Mouse (Mus musculus): ENCODE data around the gene Sec24a. TPM values are rescaled to one million over a fixed set of nuclear protein-coding genes. Genes with fewer than 3 reads are reported as not detected.

The Sec24a gene
- polyA plus RNA-seq, 1 experiment = 6.9 TPM

DNA sequence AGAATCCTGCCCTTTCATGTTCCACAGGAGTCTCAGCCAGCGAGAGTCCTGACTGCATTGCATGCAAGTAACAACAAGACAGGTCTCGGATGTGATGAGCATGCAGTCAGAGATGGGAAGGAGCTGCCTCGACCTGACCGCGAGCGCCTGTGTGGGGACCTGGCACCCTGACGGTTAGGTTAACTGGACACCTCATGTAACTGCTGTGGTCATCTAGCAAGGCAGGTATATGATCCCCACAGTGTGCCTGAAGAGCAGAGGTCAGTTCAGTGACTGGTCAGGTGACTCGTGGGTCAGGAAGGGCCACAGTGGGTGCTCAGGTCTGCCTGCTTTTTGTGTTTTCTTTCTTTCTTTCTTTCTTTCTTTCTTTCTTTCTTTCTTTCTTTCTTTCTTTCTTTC is 81.5 kb downstream of the Sec24a start:
- H3K27me3 ChIP-seq (ENCODE audit: control insufficient read depth, insufficient read depth, insufficient read length) = no peaks in the 10 kb centered on the region
- H3K79me2 ChIP-seq (ENCODE audit: control insufficient read depth, insufficient read depth) = peaks cover 4% of the 10 kb centered on the region
- no peak for TF ChIP-seq MAX (IDR thresholded peaks at IDR 0.05; ENCODE audit: low read depth)
- TF ChIP-seq E2F4 (IDR thresholded peaks at IDR 0.05; ENCODE audit: insufficient read depth) = no peak
- no peak for TF ChIP-seq CEBPB (IDR thresholded peaks at IDR 0.05; ENCODE audit: insufficient read depth, poor library complexity, severe bottlenecking)
- no peak for TF ChIP-seq SRF (IDR thresholded peaks at IDR 0.05; ENCODE audit: control insufficient read depth, insufficient read length, low read depth)
- TF ChIP-seq MYOD1 (IDR thresholded peaks at IDR 0.05; ENCODE audit: control insufficient read depth in 1 of 3, insufficient read length in 2 of 3, low read depth in 2 of 3) = no peak
- no peak for TF ChIP-seq TCF3 (IDR thresholded peaks at IDR 0.05; ENCODE audit: insufficient read length, low read depth)
- no peak for TF ChIP-seq POLR2A (IDR thresholded peaks at IDR 0.05; ENCODE audit: insufficient read length, low read depth)
- TF ChIP-seq POLR2AphosphoS2 (IDR thresholded peaks at IDR 0.05; ENCODE audit: insufficient read length, low read depth) = no peak
- TF ChIP-seq TCF12 (IDR thresholded peaks at IDR 0.05; ENCODE audit: insufficient read depth, poor library complexity, severe bottlenecking) = no peak
- H3K4me2 ChIP-seq (ENCODE audit: low read depth) = peak overlapping the region; percentile 72
- no peak overlapping the region for H3K4me3 ChIP-seq
- H3K36me3 ChIP-seq (ENCODE audit: control insufficient read depth, insufficient read depth) = no peaks in the 10 kb centered on the region
- H3ac ChIP-seq (ENCODE audit: control insufficient read depth, insufficient read length) = no peak overlapping the region

DNA sequence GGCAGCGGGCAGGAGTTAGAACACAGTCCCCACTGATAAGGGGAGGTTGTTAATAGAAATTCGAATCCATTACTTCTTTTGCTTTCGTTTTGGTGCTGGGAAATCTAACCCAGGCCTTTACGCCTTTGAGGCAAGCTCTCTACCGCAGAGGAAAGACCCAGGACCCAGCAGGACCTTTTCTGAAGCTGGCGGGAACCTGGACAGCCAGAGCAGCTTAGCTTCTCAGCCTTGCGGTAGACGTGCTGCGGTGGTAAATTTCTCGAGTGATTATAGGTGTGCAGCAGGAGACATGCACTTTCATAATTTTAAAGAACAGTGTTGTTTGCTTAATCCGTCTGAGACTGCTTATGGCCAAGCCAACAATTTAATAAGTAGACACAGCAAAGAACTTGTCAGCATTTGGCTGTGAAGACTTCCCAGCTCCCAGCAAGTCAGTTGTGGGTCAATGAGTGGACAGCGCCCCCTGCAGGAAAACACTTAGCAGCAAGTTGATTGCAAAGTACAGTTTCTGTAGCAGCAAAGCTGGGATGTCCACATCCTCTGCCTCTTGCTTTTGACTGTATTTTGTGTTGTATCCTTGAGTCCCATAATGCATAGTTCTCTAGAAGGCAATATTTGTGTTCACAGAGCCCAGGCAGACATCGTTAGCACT is 82.0 kb downstream of the Sec24a start:
- Histone ChIP-seq H3K4me3 (no peak overlapping the region), H3K27me3 (ENCODE audit: control insufficient read depth, insufficient read depth, insufficient read length) (no peaks in the 10 kb centered on the region), H3K4me2 (ENCODE audit: low read depth) (peak overlapping the region; percentile 72), H3ac (ENCODE audit: control insufficient read depth, insufficient read length) (no peak overlapping the region), H3K79me2 (ENCODE audit: control insufficient read depth, insufficient read depth) (no peaks in the 10 kb centered on the region), H3K36me3 (ENCODE audit: control insufficient read depth, insufficient read depth) (no peaks in the 10 kb centered on the region)
- no peak for TF ChIP-seq MAX (IDR thresholded peaks at IDR 0.05; ENCODE audit: low read depth)
- TF ChIP-seq TCF12 (IDR thresholded peaks at IDR 0.05; ENCODE audit: insufficient read depth, poor library complexity, severe bottlenecking) = no peak
- TF ChIP-seq MYOD1 (IDR thresholded peaks at IDR 0.05; ENCODE audit: control insufficient read depth in 1 of 3, insufficient read length in 2 of 3, low read depth in 2 of 3) = no peak
- TF ChIP-seq USF1 (IDR thresholded peaks at IDR 0.05; ENCODE audit: low read depth) = no peak
- no peak for TF ChIP-seq REST (IDR thresholded peaks at IDR 0.05; ENCODE audit: insufficient read depth, insufficient read length)
- TF ChIP-seq POLR2A (IDR thresholded peaks at IDR 0.05; ENCODE audit: insufficient read length, low read depth) = no peak
- no peak for TF ChIP-seq TCF3 (IDR thresholded peaks at IDR 0.05; ENCODE audit: insufficient read length, low read depth)
- no peak for TF ChIP-seq SRF (IDR thresholded peaks at IDR 0.05; ENCODE audit: control insufficient read depth, insufficient read length, low read depth)
- TF ChIP-seq MYOG (IDR thresholded peaks at IDR 0.05; ENCODE audit: control insufficient read depth in 1 of 3, insufficient read depth in 1 of 3, insufficient read length in 2 of 3, low read depth in 2 of 3) = no peak
- TF ChIP-seq E2F4 (IDR thresholded peaks at IDR 0.05; ENCODE audit: insufficient read depth) = no peak
- TF ChIP-seq POLR2AphosphoS2 (IDR thresholded peaks at IDR 0.05; ENCODE audit: insufficient read length, low read depth) = no peak
- TF ChIP-seq CEBPB (IDR thresholded peaks at IDR 0.05; ENCODE audit: insufficient read depth, poor library complexity, severe bottlenecking) = no peak

DNA sequence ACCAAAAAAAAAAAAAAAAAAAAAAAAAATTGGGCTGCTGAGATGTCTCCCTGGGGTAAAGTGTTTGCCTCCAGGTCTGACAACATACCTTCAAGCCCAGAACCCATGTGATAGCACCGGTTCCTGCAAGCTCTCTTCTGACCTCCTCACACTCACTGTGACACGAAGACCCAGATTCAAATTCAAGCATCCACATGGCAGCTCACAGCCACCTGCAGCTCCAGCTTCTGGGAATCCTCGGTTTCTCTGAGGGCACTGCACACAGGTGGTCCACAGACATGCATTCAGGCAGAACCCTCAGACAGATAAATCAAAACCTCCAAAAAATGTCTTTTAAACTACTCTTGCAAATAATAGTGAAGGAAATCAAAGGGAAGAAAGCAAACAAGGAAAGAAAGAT is 84.0 kb downstream of the Sec24a start:
- no peak overlapping the region for H3ac ChIP-seq (ENCODE audit: control insufficient read depth, insufficient read length)
- no peak overlapping the region for H3K4me2 ChIP-seq (ENCODE audit: low read depth)
- H3K27me3 ChIP-seq (ENCODE audit: control insufficient read depth, insufficient read depth, insufficient read length) = no peaks in the 10 kb centered on the region
- no peaks in the 10 kb centered on the region for H3K36me3 ChIP-seq (ENCODE audit: control insufficient read depth, insufficient read depth)
- no peaks in the 10 kb centered on the region for H3K79me2 ChIP-seq (ENCODE audit: control insufficient read depth, insufficient read depth)
- TF ChIP-seq E2F4 (IDR thresholded peaks at IDR 0.05; ENCODE audit: insufficient read depth) (no peak), REST (IDR thresholded peaks at IDR 0.05; ENCODE audit: insufficient read depth, insufficient read length) (no peak), USF1 (IDR thresholded peaks at IDR 0.05; ENCODE audit: low read depth) (no peak), POLR2A (IDR thresholded peaks at IDR 0.05; ENCODE audit: insufficient read length, low read depth) (no peak), CEBPB (IDR thresholded peaks at IDR 0.05; ENCODE audit: insufficient read depth, poor library complexity, severe bottlenecking) (no peak), TCF12 (IDR thresholded peaks at IDR 0.05; ENCODE audit: insufficient read depth, poor library complexity, severe bottlenecking) (no peak), SRF (IDR thresholded peaks at IDR 0.05; ENCODE audit: control insufficient read depth, insufficient read length, low read depth) (no peak), MAX (IDR thresholded peaks at IDR 0.05; ENCODE audit: low read depth) (no peak), MYOD1 (IDR thresholded peaks at IDR 0.05; ENCODE audit: control insufficient read depth in 1 of 3, insufficient read length in 2 of 3, low read depth in 2 of 3) (no peak), TCF3 (IDR thresholded peaks at IDR 0.05; ENCODE audit: insufficient read length, low read depth) (no peak), POLR2AphosphoS2 (IDR thresholded peaks at IDR 0.05; ENCODE audit: insufficient read length, low read depth) (no peak), MYOG (IDR thresholded peaks at IDR 0.05; ENCODE audit: control insufficient read depth in 1 of 3, insufficient read depth in 1 of 3, insufficient read length in 2 of 3, low read depth in 2 of 3) (no peak)
- H3K4me3 ChIP-seq = no peak overlapping the region

DNA sequence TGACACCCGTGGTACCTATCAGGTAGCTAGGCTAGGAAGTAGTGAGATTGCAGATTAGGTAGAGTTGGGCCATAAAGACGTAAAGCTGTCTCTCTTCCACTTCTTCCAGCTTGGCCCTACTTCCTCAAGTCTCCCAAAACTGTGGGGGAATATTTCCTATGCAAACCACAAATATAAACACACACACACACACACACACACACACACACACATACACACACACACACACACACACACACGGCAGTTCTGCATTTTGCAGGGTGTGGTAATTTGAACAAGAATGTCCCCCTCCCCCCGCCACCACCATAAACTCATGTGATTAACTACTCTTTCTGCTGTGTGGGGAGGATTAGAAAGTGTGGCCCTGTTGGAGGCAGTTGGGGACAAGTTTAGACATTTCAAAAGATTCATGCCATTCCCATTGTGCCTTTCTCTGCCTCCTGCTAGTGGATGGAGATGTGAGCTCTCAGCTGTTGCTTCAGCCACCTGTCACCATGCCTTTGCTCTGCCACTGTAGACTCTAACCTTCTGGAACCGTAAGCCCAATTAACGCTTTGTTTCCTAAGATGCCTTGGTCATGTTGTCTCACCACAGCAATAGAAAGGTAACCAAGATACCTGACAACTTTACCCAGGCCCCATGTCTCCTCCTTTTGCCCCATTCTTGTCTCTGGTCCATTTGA is 85.6 kb downstream of the Sec24a start:
- Histone ChIP-seq H3K4me3 (no peak overlapping the region), H3K79me2 (ENCODE audit: control insufficient read depth, insufficient read depth) (no peaks in the 10 kb centered on the region), H3K4me2 (ENCODE audit: low read depth) (no peak overlapping the region), H3ac (ENCODE audit: control insufficient read depth, insufficient read length) (no peak overlapping the region), H3K27me3 (ENCODE audit: control insufficient read depth, insufficient read depth, insufficient read length) (no peaks in the 10 kb centered on the region), H3K36me3 (ENCODE audit: control insufficient read depth, insufficient read depth) (no peaks in the 10 kb centered on the region)
- TF ChIP-seq POLR2A (IDR thresholded peaks at IDR 0.05; ENCODE audit: insufficient read length, low read depth) (no peak), MYOG (IDR thresholded peaks at IDR 0.05; ENCODE audit: control insufficient read depth in 1 of 3, insufficient read depth in 1 of 3, insufficient read length in 2 of 3, low read depth in 2 of 3) (peak; percentile 58 to 85 (median 62)), POLR2AphosphoS2 (IDR thresholded peaks at IDR 0.05; ENCODE audit: insufficient read length, low read depth) (no peak), TCF3 (IDR thresholded peaks at IDR 0.05; ENCODE audit: insufficient read length, low read depth) (peak; percentile 32), MYOD1 (IDR thresholded peaks at IDR 0.05; ENCODE audit: control insufficient read depth in 1 of 3, insufficient read length in 2 of 3, low read depth in 2 of 3) (peak in 2 of 3 experiments; percentile 85), TCF12 (IDR thresholded peaks at IDR 0.05; ENCODE audit: insufficient read depth, poor library complexity, severe bottlenecking) (peak; percentile 46), USF1 (IDR thresholded peaks at IDR 0.05; ENCODE audit: low read depth) (no peak)
